Mouse (Mus musculus) small intestine, adult 2 months (tissue): ENCODE data around the gene Cbarp. TPM values are rescaled to one million over a fixed set of nuclear protein-coding genes. Genes with fewer than 3 reads are reported as not detected.
A peak's percentile ranks its signal among the peaks of the same experiment; 100 is the strongest.

ENCODE experiments used
- H3K27ac ChIP-seq: fragments of 200-500 bp; 2 replicates; pipeline ENCODE4 v1.5.1; 2012; ENCODE audit warnings: low read depth, low read length, control low read depth, inconsistent platforms; ENCODE audit not compliant: insufficient read depth
- H3K27me3 ChIP-seq: fragments of 200-500 bp; 2 replicates; pipeline ENCODE4 v1.6.1; 2012; ENCODE audit warnings: mild to moderate bottlenecking, moderate library complexity, low read length, inconsistent platforms; ENCODE audit not compliant: control insufficient read depth, insufficient read depth
- H3K36me3 ChIP-seq: fragments of 200-500 bp; 2 replicates; pipeline ENCODE4 v1.6.1; 2012; ENCODE audit warnings: mild to moderate bottlenecking, low read length, control low read depth, inconsistent platforms; ENCODE audit not compliant: control insufficient read depth, insufficient read depth
- H3K4me1 ChIP-seq: fragments of 200-500 bp; 2 replicates; pipeline ENCODE4 v1.6.1; 2012; ENCODE audit warnings: low read length, inconsistent platforms, mixed read lengths; ENCODE audit not compliant: control insufficient read depth, insufficient read depth, insufficient read length
- H3K4me3 ChIP-seq: fragments of 200-500 bp; 2 replicates; pipeline ENCODE4 v1.5.1; 2012; ENCODE audit warnings: low read depth, mild to moderate bottlenecking, control low read depth, inconsistent platforms, low read length, moderate library complexity
- CTCF ChIP-seq: fragments of 200-500 bp; IDR thresholded peaks from 2 replicates; pipeline ENCODE4 v1.5.1; 2012; ENCODE audit warnings: low read depth, mild to moderate bottlenecking, control low read depth, inconsistent platforms, low read length, moderate library complexity, mixed read lengths; ENCODE audit not compliant: insufficient replicate concordance, insufficient read length; ENCODE audit errors: extremely low read depth
- POLR2A ChIP-seq: fragments of 200-500 bp; IDR thresholded peaks from 2 replicates; pipeline ENCODE4 v1.6.1; 2012; ENCODE audit warnings: low read depth, mild to moderate bottlenecking, control low read depth, inconsistent platforms, low read length, moderate library complexity
- WGBS: fragments of 180-500 bp; shearing (Covaris S2); methylation state at CpG from one replicate; pipeline ENCODE4 v1.1.7; 2018; 5-methylcytosine and 5-hydroxymethylcytosine counted together
- polyA plus RNA-seq: library from polyadenylated mRNA; depleted of rRNA; stranded (reverse); fragments of >200 nt; gene quantifications from 2 replicates; pipeline ENCODE4 v1.2.3, GENCODE M21; 2012

Cbarp gene
- polyA plus RNA-seq, 1 experiment: 6.6 TPM

GRCm38 (mm10) chr10:80130403-80131031 is 10.1 kb downstream of the Cbarp start:
- Histone ChIP-seq H3K27ac (no peak overlapping the region), H3K4me1 (peaks cover 13% of the 10 kb centered on the region), H3K36me3 (peaks cover 57% of the 10 kb centered on the region), H3K4me3 (no peak overlapping the region), H3K27me3 (no peaks in the 10 kb centered on the region)
- TF ChIP-seq CTCF: peak; percentile 9; the same call in 1 of the 2 replicates
- TF ChIP-seq POLR2A: no peak
- 35% methylated on average over 18 of the region's 18 CpGs for WGBS

- Histone ChIP-seq H3K4me3 (no peak overlapping the region), H3K4me1 (peaks cover 13% of the 10 kb centered on the region), H3K27ac (no peak overlapping the region), H3K36me3 (peaks cover 59% of the 10 kb centered on the region), H3K27me3 (no peaks in the 10 kb centered on the region)
- WGBS: 58% methylated on average over 9 of the region's 9 CpGs
- no peak for TF ChIP-seq POLR2A
- TF ChIP-seq CTCF: no peak
These were observed 10.8 kb downstream of the Cbarp start for GRCm38 (mm10) chr10:80129846-80130245.

GRCm38 (mm10) chr10:80127920-80128319 is 12.7 kb downstream of the Cbarp start:
- no peak for TF ChIP-seq CTCF
- TF ChIP-seq POLR2A: no peak
- Histone ChIP-seq H3K27me3 (no peaks in the 10 kb centered on the region), H3K4me3 (no peak overlapping the region), H3K4me1 (peaks cover 13% of the 10 kb centered on the region), H3K36me3 (peaks cover 61% of the 10 kb centered on the region), H3K27ac (no peak overlapping the region)
- 96% methylated on average over 8 of the region's 8 CpGs for WGBS

GRCm38 (mm10) chr10:80123932-80124562 is 16.6 kb downstream of the Cbarp start:
- WGBS: 86% methylated on average over 9 of the region's 9 CpGs

GRCm38 (mm10) chr10:80121639-80122038 is 19.0 kb downstream of the Cbarp start:
- TF ChIP-seq CTCF (no peak), POLR2A (no peak)
- H3K27ac ChIP-seq: no peak overlapping the region
- no peaks in the 10 kb centered on the region for H3K27me3 ChIP-seq
- H3K4me1 ChIP-seq: peaks cover 17% of the 10 kb centered on the region
- no peak overlapping the region for H3K4me3 ChIP-seq
- 75% methylated on average over 2 of the region's 2 CpGs for WGBS
- peaks cover 32% of the 10 kb centered on the region for H3K36me3 ChIP-seq

More at GRCm38 (mm10) chr10:80123932-80124562, 16.6 kb downstream of the Cbarp start:
- no peak for TF ChIP-seq CTCF
- no peak for TF ChIP-seq POLR2A
- H3K4me1 ChIP-seq: peaks cover 3% of the 10 kb centered on the region; the same call in 1 of the 2 replicates
- H3K27ac ChIP-seq: no peak overlapping the region
- H3K4me3 ChIP-seq: no peak overlapping the region
- peaks cover 50% of the 10 kb centered on the region for H3K36me3 ChIP-seq
- no peaks in the 10 kb centered on the region for H3K27me3 ChIP-seq

- no peak overlapping the region for H3K4me3 ChIP-seq
- 34% methylated on average over 2 of the region's 2 CpGs for WGBS
- H3K27me3 ChIP-seq: no peaks in the 10 kb centered on the region
- peaks cover 17% of the 10 kb centered on the region for H3K4me1 ChIP-seq
- H3K36me3 ChIP-seq: peaks cover 21% of the 10 kb centered on the region
- no peak overlapping the region for H3K27ac ChIP-seq
- TF ChIP-seq POLR2A (no peak), CTCF (no peak)
These were observed 20.5 kb downstream of the Cbarp start for GRCm38 (mm10) chr10:80120146-80120545.

GRCm38 (mm10) chr10:80118552-80118951 is 22.1 kb downstream of the Cbarp start:
- Histone ChIP-seq H3K36me3 (peaks cover 17% of the 10 kb centered on the region), H3K27ac (no peak overlapping the region), H3K4me1 (peaks cover 19% of the 10 kb centered on the region), H3K27me3 (no peaks in the 10 kb centered on the region), H3K4me3 (no peak overlapping the region)
- WGBS: 58% methylated on average over 6 of the region's 6 CpGs
- TF ChIP-seq POLR2A: no peak
- no peak for TF ChIP-seq CTCF
